Mouse (Mus musculus): ENCODE results near the gene Ankrd2.

DNA sequence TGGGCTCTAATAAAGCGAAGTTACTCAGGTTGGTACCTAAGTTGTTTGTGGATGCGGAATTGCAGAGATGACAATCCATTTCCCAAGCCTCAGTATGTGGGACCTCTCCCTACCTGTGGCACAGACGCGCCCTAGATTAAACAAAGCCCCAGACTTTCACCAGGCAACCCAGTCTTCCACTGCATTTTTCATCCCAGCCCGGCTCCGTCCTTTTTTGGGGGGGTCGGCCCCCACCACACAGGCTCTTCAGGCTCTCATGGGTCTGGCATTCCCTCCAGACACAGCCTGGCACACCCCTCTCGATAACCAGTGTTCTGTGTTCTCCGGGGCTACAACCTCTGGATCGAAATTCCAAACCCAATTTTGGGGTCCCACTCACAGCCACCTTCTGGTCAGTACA lies 49.9 kb downstream of the Ankrd2 start:
- TF ChIP-seq CTCF (IDR thresholded peaks at IDR 0.05; ENCODE audit: control insufficient read depth, insufficient read depth, insufficient replicate concordance, low read depth, low read length) (no peak), POLR2A (IDR thresholded peaks at IDR 0.05; ENCODE audit: control insufficient read depth, low read depth, low read length) (no peak)
